Mouse (Mus musculus): ENCODE measurements around the gene Garnl3.

GRCm38 (mm10) chr2:32992130-32992529 lies 139.3 kb downstream of the Garnl3 start:
- no peak for TF ChIP-seq KAT2A (IDR thresholded peaks at IDR 0.05; ENCODE audit: insufficient replicate concordance, low read length)
- no peak for TF ChIP-seq POLR2A (IDR thresholded peaks at IDR 0.05; ENCODE audit: low read depth, low read length)
- TF ChIP-seq TCF12 (IDR thresholded peaks at IDR 0.05; ENCODE audit: low read depth, low read length) = no peak
- TF ChIP-seq CTCF (conservative IDR thresholded peaks at IDR 0.05 in 1 of 2, IDR thresholded peaks at IDR 0.05 in 1 of 2; ENCODE audit: low read depth in 2 of 2, low read length in 2 of 2) = no peak
- no peak for TF ChIP-seq POLR2AphosphoS2 (IDR thresholded peaks at IDR 0.05; ENCODE audit: low read depth, low read length)
- no peak for TF ChIP-seq ZKSCAN1 (IDR thresholded peaks at IDR 0.05; ENCODE audit: borderline replicate concordance, low read depth, low read length)
- TF ChIP-seq E2F4 (IDR thresholded peaks at IDR 0.05; ENCODE audit: insufficient replicate concordance, low read depth, low read length) = no peak
- no peak for TF ChIP-seq EP300 (IDR thresholded peaks at IDR 0.05; ENCODE audit: low read length)
- TF ChIP-seq MYC (IDR thresholded peaks at IDR 0.05; ENCODE audit: low read depth, low read length) = no peak
- no peak for TF ChIP-seq JUN (IDR thresholded peaks at IDR 0.05; ENCODE audit: insufficient read depth, low read depth, low read length)
- TF ChIP-seq USF1 (IDR thresholded peaks at IDR 0.05; ENCODE audit: low read depth, low read length) = no peak
- no peak for TF ChIP-seq ZC3H11A (IDR thresholded peaks at IDR 0.05; ENCODE audit: low read depth, low read length)
- TF ChIP-seq MAX (IDR thresholded peaks at IDR 0.05; ENCODE audit: low read length) = no peak

Measured in CH12.LX (cell line).